Mouse (Mus musculus): ENCODE measurements around the gene Tmem240.
"Not testable (repeated sequence)": the region's sequence is repeated elsewhere in the genome, so short reads cannot be mapped to it uniquely, and the experiment has no call there.

Gene Tmem240

DNA sequence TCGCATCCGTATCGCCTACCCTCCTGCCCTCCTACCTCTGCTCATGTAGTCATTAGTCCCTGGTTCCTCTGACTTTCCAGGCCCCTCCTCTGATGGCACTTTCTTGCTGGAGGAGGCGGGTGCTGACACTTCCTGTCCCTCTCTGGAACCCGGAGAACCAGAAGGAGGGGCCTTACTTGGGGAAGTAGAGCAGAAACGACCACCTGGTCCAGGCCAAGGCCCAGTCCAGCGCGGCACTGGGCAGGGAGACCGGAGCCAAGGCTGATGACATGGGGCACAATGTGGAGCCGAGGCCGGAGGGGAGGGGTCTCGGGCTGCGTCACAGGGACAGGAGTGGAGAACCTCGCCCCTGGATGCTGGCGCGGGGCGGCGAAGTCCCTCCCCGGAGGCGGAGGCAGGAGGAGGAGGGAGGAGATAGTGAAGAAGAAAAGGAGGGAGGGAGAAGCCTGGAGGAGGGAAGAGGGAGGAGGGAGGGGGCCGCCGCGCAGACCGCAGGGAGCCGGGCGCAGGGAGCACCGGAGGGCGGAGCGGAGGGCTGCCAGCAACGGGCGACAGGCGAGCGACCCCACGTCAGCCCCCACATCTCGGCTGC lies at the start of gene Tmem240:
Gene Tmem240 (plus strand): TSS at position 451 of the 592 bp plus-strand sequence.
- peak; percentile 90 for DNase-seq (ENCODE audit: low read depth, low spot score)

GRCm38 (mm10) chr4:155687764-155688163 lies 46.8 kb upstream of the Tmem240 start:
- DNase-seq (ENCODE audit: low read depth, low spot score), result not testable (repeated sequence)

- no peak for DNase-seq (ENCODE audit: low read depth, low spot score)
Observed at GRCm38 (mm10) chr4:155690571-155691375, 43.8 kb upstream of the Tmem240 start.

GRCm38 (mm10) chr4:155692421-155692820 lies 42.2 kb upstream of the Tmem240 start:
- DNase-seq (ENCODE audit: low read depth, low spot score), result no peak

DNA sequence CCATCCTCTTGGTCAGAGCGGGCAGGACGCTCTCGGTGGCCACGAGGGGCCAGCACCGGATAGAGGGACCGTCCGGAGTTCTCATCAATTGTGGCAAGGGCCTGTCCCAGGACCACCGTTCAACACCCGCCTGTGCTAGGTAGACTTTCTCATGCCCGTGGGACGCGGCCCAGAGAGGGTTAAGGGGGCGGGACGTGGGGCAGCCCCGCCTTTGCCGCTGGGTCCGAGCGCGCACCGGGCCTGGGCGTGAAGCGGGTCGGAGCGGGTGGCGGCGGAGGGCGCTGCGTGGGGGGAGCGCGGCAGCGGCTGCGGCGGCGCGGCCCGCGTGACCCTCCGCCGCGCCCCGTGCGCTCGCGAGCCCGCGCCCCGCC lies 40.5 kb upstream of the Tmem240 start, which contains the start of gene Fndc10:
Gene Fndc10 (plus strand): TSS at position 232 of the 371 bp plus-strand sequence.
- DNase-seq (ENCODE audit: low read depth, low spot score), result no peak

- DNase-seq (ENCODE audit: low read depth, low spot score), result peak; percentile 78
Observed at GRCm38 (mm10) chr4:155694482-155695401, 39.9 kb upstream of the Tmem240 start.

GRCm38 (mm10) chr4:155695531-155696062 lies 39.0 kb upstream of the Tmem240 start:
- no peak for DNase-seq (ENCODE audit: low read depth, low spot score)

DNA sequence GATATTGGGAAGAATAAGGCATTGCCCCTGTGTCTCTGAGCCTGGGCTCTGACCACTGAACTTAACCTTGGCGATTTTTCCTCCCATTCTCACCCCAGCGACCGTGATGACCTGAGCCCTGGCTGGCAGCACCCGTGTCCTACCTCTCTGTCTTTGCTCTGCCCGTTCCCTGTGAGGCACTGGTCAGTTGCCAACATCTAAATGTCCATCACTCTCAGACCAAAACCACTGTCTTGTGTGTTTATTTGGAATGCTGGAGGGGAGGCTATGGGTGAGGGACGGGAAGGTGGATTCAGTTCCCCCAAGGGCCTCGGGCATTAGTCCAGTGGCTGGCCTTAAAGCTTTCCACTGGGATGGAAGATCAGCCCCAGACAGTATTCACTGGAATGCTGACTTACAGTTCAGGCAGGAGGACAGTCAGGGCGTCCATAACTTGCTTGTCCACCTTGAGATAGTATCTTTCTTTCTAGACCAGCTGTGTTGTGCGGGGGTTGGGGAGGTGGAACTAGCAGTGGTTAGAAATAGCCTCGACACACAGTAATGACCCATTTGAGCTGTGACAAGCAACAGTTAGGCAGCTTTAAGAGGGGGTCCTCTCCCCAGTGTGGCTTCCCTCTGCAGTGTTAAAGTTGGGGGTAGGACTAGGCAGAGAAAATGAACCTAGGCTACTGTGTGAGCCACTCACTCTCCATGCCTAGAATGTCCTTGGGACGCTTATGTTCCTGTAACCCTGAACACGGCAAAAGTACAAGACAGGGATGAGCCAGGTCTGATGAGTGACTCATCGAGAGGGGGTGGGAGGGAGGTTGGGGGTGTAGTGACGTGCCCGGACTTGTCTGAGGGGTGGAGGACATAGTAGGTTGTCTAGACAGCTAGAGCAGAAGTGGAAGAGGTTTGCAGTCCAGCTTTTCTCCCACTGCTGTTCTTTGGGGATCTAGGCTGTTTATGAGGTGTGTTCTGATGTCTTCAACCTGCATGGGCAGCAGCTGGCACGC lies 38.0 kb upstream of the Tmem240 start:
- DNase-seq (ENCODE audit: low read depth, low spot score), result no peak

- DNase-seq (ENCODE audit: low read depth, low spot score), result no peak
Observed at GRCm38 (mm10) chr4:155700425-155700824, 34.2 kb upstream of the Tmem240 start.

- no peak for DNase-seq (ENCODE audit: low read depth, low spot score)
Observed at GRCm38 (mm10) chr4:155703425-155703929, 31.1 kb upstream of the Tmem240 start.

DNA sequence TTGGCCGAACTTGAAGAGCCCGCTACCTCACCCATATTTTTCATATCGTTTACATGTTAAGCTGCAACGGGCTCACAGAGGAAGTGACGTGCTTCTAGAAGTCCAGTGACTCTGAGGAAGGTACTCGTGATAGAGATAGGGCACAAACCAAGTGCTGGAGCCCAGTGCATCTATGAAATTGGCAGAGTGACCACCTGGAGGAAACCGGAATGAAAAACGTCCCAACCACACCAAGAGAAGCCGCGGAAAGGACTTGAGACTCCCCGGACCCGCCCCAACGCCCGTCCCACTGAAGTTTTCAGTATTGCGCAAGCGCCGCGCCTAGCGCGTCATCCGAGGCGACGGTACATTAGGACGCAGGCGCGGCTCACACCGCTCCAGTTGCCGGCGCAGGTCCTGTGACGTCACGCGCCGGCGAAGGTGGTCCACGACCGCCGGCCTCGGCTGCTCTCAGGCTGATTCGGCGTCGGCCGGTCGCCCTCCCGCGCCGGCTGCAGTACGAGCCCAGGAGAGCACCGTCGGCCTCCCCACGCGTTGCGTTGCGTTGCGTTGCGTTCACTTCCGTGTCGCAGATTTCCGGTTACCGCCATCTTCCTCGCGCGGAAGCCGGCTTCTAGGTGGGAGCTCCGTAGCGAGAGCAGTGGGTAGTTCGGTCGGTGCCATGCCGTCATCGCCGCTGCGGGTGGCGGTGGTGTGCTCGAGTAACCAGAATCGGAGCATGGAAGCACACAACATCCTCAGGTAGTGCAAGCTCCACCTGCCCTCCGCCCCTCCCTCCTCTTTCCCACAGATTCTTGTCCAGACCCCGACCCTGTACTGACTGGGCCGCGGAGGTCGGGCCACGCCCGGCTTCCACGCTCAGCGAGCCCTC lies 29.6 kb upstream of the Tmem240 start, which contains the start of gene Ssu72:
Gene Ssu72 (plus strand): TSS at position 80 of the 871 bp plus-strand sequence.
- DNase-seq (ENCODE audit: low read depth, low spot score), result peak; percentile 92

DNA sequence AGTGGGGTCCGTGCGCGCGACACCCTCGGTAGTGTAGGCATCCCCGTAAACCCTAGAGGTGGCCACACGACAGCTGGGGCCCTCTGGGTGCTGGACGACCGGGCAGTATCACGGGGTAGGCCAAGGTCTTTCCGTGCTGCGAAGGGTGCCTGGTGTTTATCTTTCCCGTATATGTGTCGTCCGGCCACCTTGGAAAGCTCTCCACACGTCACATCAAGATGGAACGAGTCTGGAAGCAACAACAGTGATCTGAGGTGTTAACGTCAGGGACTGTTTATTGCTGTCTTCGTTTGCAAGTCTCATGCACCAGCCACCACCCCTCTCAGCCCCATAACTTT lies 29.0 kb upstream of the Tmem240 start:
- no peak for DNase-seq (ENCODE audit: low read depth, low spot score)

- DNase-seq (ENCODE audit: low read depth, low spot score), result no peak
Observed at GRCm38 (mm10) chr4:155708582-155708981, 26.0 kb upstream of the Tmem240 start.

GRCm38 (mm10) chr4:155708988-155709387 lies 25.6 kb upstream of the Tmem240 start:
- DNase-seq (ENCODE audit: low read depth, low spot score), result no peak

DNA sequence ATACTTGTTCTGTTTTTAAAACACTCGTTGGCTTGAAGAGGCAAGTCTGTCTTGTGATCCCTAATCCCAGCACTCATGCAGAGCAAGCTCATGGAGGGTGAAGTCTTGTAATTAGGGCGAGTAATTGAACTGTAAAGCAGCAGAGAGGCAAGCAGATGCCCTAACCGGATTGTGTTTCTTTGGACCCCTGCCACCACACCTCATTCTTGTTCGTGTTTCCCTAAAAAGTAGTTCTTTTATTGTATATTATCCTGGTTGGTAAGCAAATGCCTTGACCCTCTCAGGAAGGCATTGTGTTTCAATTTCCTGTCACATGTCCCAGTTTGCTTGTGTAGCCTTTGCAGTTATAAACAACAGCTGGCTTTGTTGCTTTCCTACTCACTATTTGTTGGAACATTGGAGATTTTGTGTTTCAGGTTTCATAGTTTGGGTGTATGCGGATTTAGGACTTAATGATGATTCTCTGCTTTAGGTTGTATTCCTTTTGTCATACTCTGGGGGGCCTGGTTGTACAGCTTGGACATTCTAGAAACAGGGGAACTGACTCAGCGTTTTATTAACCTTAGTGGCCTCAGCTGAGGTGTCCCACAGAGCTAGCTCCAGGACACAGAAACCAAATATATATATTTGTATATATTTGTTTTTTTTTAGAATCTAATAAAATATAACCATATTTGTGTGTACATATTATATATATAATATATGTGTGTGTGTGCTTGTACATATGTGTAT lies 23.9 kb upstream of the Tmem240 start:
- no peak for DNase-seq (ENCODE audit: low read depth, low spot score)

DNA sequence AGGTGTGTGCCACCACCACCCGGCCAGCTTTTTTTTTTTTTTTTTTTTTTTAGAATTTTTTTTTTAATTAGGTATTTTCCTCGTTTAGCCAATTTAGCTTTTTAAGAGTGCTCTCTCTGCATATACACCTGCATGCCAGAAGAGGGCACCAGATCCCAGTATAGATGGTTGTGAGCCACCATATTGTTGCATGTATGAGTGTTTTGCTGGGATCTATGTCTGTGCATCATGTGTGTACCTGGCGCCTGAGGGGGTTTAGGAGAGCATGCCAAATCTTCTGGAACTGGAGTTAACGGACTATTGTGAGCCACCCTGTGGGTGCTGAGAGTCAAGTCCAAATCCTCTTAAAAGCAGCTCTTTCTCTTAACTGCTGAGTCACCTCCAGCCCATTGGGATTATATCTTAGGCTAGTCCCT lies 12.9 kb upstream of the Tmem240 start:
- no peak for DNase-seq (ENCODE audit: low read depth, low spot score)

- no peak for DNase-seq (ENCODE audit: low read depth, low spot score)
Observed at GRCm38 (mm10) chr4:155727993-155728392, 6.6 kb upstream of the Tmem240 start.

DNA sequence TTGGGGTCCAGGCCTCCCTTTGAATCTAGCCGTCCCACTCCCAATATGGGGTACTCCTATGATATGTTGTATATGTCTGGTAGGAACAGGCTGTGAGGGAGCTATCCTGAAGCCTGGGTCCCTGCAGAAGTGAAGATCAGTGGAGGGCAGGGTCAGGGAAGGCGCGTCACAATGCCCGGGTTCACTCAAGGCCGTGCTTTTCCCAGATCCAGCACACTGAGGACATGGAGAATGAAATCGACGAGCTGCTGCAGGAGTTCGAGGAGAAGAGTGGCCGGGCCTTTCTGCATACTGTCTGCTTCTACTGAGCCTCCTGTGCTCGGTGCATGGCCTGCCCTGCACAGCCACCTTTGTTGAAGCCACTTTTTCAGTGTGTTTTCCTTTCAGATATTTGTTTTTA lies 1.3 kb upstream of the Tmem240 start:
- DNase-seq (ENCODE audit: low read depth, low spot score), result no peak

Measured in telencephalon, adult 2 months (tissue).